Mouse (Mus musculus): ENCODE data around the gene Ncor2. TPM values are rescaled to one million over a fixed set of nuclear protein-coding genes. Genes with fewer than 3 reads are reported as not detected.

Gene Ncor2
- polyA plus RNA-seq, 1 experiment = 91.1 TPM

DNA sequence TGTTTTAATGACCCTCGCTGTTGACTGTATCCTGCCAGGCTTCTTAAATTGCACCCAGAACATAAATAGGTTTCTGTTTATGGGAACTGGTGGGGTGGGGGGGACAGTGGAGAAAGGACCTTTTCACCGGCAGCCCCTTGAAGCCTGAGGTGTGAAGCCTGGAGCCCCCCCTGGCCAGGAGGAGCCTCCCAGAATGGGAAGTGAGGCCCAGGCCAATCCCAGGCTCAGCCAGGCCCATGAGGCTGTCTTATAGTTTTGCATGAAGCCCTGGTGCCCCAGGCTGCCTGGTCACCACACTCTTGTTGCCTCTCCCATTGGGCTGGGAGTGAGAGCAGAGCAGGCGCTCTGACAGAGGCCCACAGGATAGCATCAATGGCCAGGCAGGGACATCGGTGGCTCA lies 181.1 kb downstream of the Ncor2 start:
- Histone ChIP-seq H3K27me3 (ENCODE audit: control insufficient read depth, insufficient read depth, insufficient read length) (no peaks in the 10 kb centered on the region), H3K36me3 (ENCODE audit: control insufficient read depth, insufficient read depth) (no peaks in the 10 kb centered on the region), H3K79me2 (ENCODE audit: control insufficient read depth, insufficient read depth) (no peaks in the 10 kb centered on the region), H3ac (ENCODE audit: control insufficient read depth, insufficient read length, low read depth) (no peak overlapping the region), H3K4me3 (ENCODE audit: insufficient read depth, poor library complexity, severe bottlenecking) (no peak overlapping the region), H3K79me3 (ENCODE audit: low read depth) (no peaks in the 10 kb centered on the region)
- TF ChIP-seq CTCF (IDR thresholded peaks at IDR 0.05; ENCODE audit: control insufficient read depth, insufficient read depth, insufficient read length) = no peak
- no peak for TF ChIP-seq USF1 (IDR thresholded peaks at IDR 0.05; ENCODE audit: low read depth)
- no peak for TF ChIP-seq FOSL1 (IDR thresholded peaks at IDR 0.05; ENCODE audit: insufficient read depth, low read length, poor library complexity, severe bottlenecking)
- no peak for TF ChIP-seq CEBPB (IDR thresholded peaks at IDR 0.05; ENCODE audit: low read depth)
- no peak for TF ChIP-seq MAX (IDR thresholded peaks at IDR 0.05)
- TF ChIP-seq MYOD1 (IDR thresholded peaks at IDR 0.05; ENCODE audit: control insufficient read depth, insufficient read length, low read depth) = no peak
- TF ChIP-seq MYOG (IDR thresholded peaks at IDR 0.05; ENCODE audit: control insufficient read depth, extremely low read depth, insufficient read length) = no peak

DNA sequence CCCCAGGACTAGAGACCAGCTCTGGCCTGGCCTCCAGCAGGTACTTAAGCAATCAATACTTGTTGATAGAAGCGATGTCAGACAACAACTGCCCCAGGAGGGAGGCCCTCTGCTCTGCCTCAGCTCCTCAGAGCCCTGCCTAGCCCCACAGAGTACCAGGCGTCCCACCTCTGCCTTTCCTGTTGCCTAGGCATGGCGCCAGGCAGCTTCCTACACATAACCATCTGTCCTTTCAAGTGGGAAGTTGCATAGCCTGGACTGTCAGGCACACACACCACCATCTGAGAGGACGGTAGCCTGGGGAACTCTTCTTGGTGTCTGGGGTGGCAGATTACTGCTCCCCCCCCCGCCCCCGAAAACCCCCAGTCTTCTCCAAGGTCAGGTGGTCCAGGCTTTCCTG lies 182.2 kb downstream of the Ncor2 start:
- Histone ChIP-seq H3K79me2 (ENCODE audit: control insufficient read depth, insufficient read depth) (no peaks in the 10 kb centered on the region), H3K79me3 (ENCODE audit: low read depth) (no peaks in the 10 kb centered on the region), H3ac (ENCODE audit: control insufficient read depth, insufficient read length, low read depth) (no peak overlapping the region), H3K36me3 (ENCODE audit: control insufficient read depth, insufficient read depth) (no peaks in the 10 kb centered on the region), H3K4me3 (ENCODE audit: insufficient read depth, poor library complexity, severe bottlenecking) (no peak overlapping the region), H3K27me3 (ENCODE audit: control insufficient read depth, insufficient read depth, insufficient read length) (no peaks in the 10 kb centered on the region)
- TF ChIP-seq USF1 (IDR thresholded peaks at IDR 0.05; ENCODE audit: low read depth) (no peak), MAX (IDR thresholded peaks at IDR 0.05) (no peak), FOSL1 (IDR thresholded peaks at IDR 0.05; ENCODE audit: insufficient read depth, low read length, poor library complexity, severe bottlenecking) (no peak), CTCF (IDR thresholded peaks at IDR 0.05; ENCODE audit: control insufficient read depth, insufficient read depth, insufficient read length) (no peak), MYOG (IDR thresholded peaks at IDR 0.05; ENCODE audit: control insufficient read depth, extremely low read depth, insufficient read length) (no peak), CEBPB (IDR thresholded peaks at IDR 0.05; ENCODE audit: low read depth) (no peak), MYOD1 (IDR thresholded peaks at IDR 0.05; ENCODE audit: control insufficient read depth, insufficient read length, low read depth) (no peak)

DNA sequence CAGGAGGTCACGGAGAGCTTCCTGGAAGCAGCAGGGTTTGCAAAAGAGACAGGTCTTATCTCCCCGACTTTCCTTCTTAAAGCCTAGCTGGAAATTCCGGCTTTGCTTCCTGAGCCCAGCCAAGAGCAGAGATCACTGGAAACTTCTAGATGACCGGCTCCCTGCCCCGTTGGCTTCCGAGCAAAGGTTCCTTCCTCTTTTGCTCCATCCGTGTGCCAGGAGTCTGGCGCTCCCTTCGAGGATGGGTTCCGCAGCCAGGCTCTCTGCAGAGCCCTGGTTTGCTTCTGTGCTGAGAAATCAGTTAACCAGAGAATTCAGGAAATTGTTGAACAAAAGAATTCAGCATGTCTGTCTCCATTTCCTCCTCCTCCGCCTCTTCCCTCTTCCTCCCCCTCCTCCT lies 186.1 kb downstream of the Ncor2 start:
- no peaks in the 10 kb centered on the region for H3K79me3 ChIP-seq (ENCODE audit: low read depth)
- no peaks in the 10 kb centered on the region for H3K27me3 ChIP-seq (ENCODE audit: control insufficient read depth, insufficient read depth, insufficient read length)
- H3ac ChIP-seq (ENCODE audit: control insufficient read depth, insufficient read length, low read depth) = no peak overlapping the region
- H3K4me3 ChIP-seq (ENCODE audit: insufficient read depth, poor library complexity, severe bottlenecking) = no peak overlapping the region
- TF ChIP-seq USF1 (IDR thresholded peaks at IDR 0.05; ENCODE audit: low read depth) (no peak), CEBPB (IDR thresholded peaks at IDR 0.05; ENCODE audit: low read depth) (no peak), MYOD1 (IDR thresholded peaks at IDR 0.05; ENCODE audit: control insufficient read depth, insufficient read length, low read depth) (no peak), MYOG (IDR thresholded peaks at IDR 0.05; ENCODE audit: control insufficient read depth, extremely low read depth, insufficient read length) (no peak), MAX (IDR thresholded peaks at IDR 0.05) (no peak), FOSL1 (IDR thresholded peaks at IDR 0.05; ENCODE audit: insufficient read depth, low read length, poor library complexity, severe bottlenecking) (no peak), CTCF (IDR thresholded peaks at IDR 0.05; ENCODE audit: control insufficient read depth, insufficient read depth, insufficient read length) (no peak)
- no peaks in the 10 kb centered on the region for H3K36me3 ChIP-seq (ENCODE audit: control insufficient read depth, insufficient read depth)
- H3K79me2 ChIP-seq (ENCODE audit: control insufficient read depth, insufficient read depth) = no peaks in the 10 kb centered on the region

- no peaks in the 10 kb centered on the region for H3K79me3 ChIP-seq (ENCODE audit: low read depth)
- H3ac ChIP-seq (ENCODE audit: control insufficient read depth, insufficient read length, low read depth) = no peak overlapping the region
- no peak overlapping the region for H3K4me3 ChIP-seq (ENCODE audit: insufficient read depth, poor library complexity, severe bottlenecking)
- no peak for TF ChIP-seq CTCF (IDR thresholded peaks at IDR 0.05; ENCODE audit: control insufficient read depth, insufficient read depth, insufficient read length)
- TF ChIP-seq FOSL1 (IDR thresholded peaks at IDR 0.05; ENCODE audit: insufficient read depth, low read length, poor library complexity, severe bottlenecking) = no peak
- no peak for TF ChIP-seq USF1 (IDR thresholded peaks at IDR 0.05; ENCODE audit: low read depth)
- no peak for TF ChIP-seq MYOD1 (IDR thresholded peaks at IDR 0.05; ENCODE audit: control insufficient read depth, insufficient read length, low read depth)
- no peak for TF ChIP-seq MYOG (IDR thresholded peaks at IDR 0.05; ENCODE audit: control insufficient read depth, extremely low read depth, insufficient read length)
- no peak for TF ChIP-seq CEBPB (IDR thresholded peaks at IDR 0.05; ENCODE audit: low read depth)
- TF ChIP-seq MAX (IDR thresholded peaks at IDR 0.05) = no peak
- H3K79me2 ChIP-seq (ENCODE audit: control insufficient read depth, insufficient read depth) = no peaks in the 10 kb centered on the region
- H3K36me3 ChIP-seq (ENCODE audit: control insufficient read depth, insufficient read depth) = no peaks in the 10 kb centered on the region
- H3K27me3 ChIP-seq (ENCODE audit: control insufficient read depth, insufficient read depth, insufficient read length) = no peaks in the 10 kb centered on the region
Observed at GRCm38 (mm10) chr5:124992323-124992722, 186.7 kb downstream of the Ncor2 start.

GRCm38 (mm10) chr5:124989724-124990123 lies 189.3 kb downstream of the Ncor2 start:
- Histone ChIP-seq H3K4me3 (ENCODE audit: insufficient read depth, poor library complexity, severe bottlenecking) (no peak overlapping the region), H3K79me2 (ENCODE audit: control insufficient read depth, insufficient read depth) (no peaks in the 10 kb centered on the region), H3K79me3 (ENCODE audit: low read depth) (no peaks in the 10 kb centered on the region), H3K27me3 (ENCODE audit: control insufficient read depth, insufficient read depth, insufficient read length) (no peaks in the 10 kb centered on the region), H3ac (ENCODE audit: control insufficient read depth, insufficient read length, low read depth) (no peak overlapping the region), H3K36me3 (ENCODE audit: control insufficient read depth, insufficient read depth) (no peaks in the 10 kb centered on the region)
- TF ChIP-seq MYOG (IDR thresholded peaks at IDR 0.05; ENCODE audit: control insufficient read depth, extremely low read depth, insufficient read length) = no peak
- no peak for TF ChIP-seq MYOD1 (IDR thresholded peaks at IDR 0.05; ENCODE audit: control insufficient read depth, insufficient read length, low read depth)
- TF ChIP-seq USF1 (IDR thresholded peaks at IDR 0.05; ENCODE audit: low read depth) = no peak
- TF ChIP-seq MAX (IDR thresholded peaks at IDR 0.05) = no peak
- TF ChIP-seq FOSL1 (IDR thresholded peaks at IDR 0.05; ENCODE audit: insufficient read depth, low read length, poor library complexity, severe bottlenecking) = no peak
- TF ChIP-seq CEBPB (IDR thresholded peaks at IDR 0.05; ENCODE audit: low read depth) = no peak
- TF ChIP-seq CTCF (IDR thresholded peaks at IDR 0.05; ENCODE audit: control insufficient read depth, insufficient read depth, insufficient read length) = no peak

DNA sequence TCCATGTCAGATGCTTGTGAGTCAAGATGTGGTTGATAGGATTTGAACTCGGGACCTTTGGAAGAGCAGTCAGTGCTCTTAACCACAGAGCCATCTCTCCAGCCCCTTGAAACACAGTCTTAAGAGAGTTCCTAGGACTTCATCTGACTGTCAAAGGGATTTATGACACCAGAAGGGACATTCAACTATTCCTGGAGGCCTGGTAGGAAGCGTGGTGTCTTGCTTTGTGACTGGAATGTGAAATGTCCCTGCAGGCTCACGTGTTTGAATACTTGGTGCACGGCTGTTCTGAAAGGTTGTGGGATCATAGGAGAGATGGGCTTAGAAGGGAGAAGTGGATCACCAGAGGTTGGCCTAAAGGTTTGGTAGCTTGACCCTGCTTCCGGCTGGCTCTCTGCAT lies 192.4 kb downstream of the Ncor2 start:
- no peaks in the 10 kb centered on the region for H3K79me2 ChIP-seq (ENCODE audit: control insufficient read depth, insufficient read depth)
- H3ac ChIP-seq (ENCODE audit: control insufficient read depth, insufficient read length, low read depth) = no peak overlapping the region
- H3K4me3 ChIP-seq (ENCODE audit: insufficient read depth, poor library complexity, severe bottlenecking) = no peak overlapping the region
- H3K27me3 ChIP-seq (ENCODE audit: control insufficient read depth, insufficient read depth, insufficient read length) = no peaks in the 10 kb centered on the region
- TF ChIP-seq FOSL1 (IDR thresholded peaks at IDR 0.05; ENCODE audit: insufficient read depth, low read length, poor library complexity, severe bottlenecking) = no peak
- no peak for TF ChIP-seq MYOG (IDR thresholded peaks at IDR 0.05; ENCODE audit: control insufficient read depth, extremely low read depth, insufficient read length)
- no peak for TF ChIP-seq CEBPB (IDR thresholded peaks at IDR 0.05; ENCODE audit: low read depth)
- no peaks in the 10 kb centered on the region for H3K36me3 ChIP-seq (ENCODE audit: control insufficient read depth, insufficient read depth)
- H3K79me3 ChIP-seq (ENCODE audit: low read depth) = no peaks in the 10 kb centered on the region
